Mouse (Mus musculus) spleen, postnatal 0 days (tissue): ENCODE data around the gene Gm10665. TPM values are rescaled to one million over a fixed set of nuclear protein-coding genes. Genes with fewer than 3 reads are reported as not detected.

Experiments
- polyA plus RNA-seq: library from polyadenylated mRNA; unstranded; fragments of >200 nt; fragmentation: Nextera tagmentation; extraction: Ambion mirVana; gene quantifications from 2 replicates; pipeline ENCODE4 v1.2.1, GENCODE M21; 2015

The Gm10665 gene
- polyA plus RNA-seq, result not detected in 2 replicates

DNA sequence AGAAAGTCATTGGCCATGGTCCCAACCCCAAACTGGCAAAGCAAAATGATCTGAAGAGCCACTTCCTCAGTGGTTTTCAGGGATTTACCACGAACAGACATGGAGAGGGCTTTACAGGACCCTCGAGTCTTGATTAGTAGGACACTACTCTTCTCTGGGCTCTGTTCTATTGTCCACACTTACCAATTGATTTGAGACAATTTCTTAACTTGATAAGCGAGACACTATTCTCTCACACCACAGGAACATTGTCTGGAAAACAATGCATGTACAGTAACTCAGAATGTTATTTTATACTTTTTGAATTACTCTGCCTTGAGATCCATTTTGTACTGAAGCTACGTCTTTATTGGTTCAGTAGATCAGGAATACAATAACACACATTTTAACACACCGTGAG lies at the start of gene Gm10665:
Gene Gm10665 (minus strand): TSS at position 101 of the 400 bp plus-strand sequence.

DNA sequence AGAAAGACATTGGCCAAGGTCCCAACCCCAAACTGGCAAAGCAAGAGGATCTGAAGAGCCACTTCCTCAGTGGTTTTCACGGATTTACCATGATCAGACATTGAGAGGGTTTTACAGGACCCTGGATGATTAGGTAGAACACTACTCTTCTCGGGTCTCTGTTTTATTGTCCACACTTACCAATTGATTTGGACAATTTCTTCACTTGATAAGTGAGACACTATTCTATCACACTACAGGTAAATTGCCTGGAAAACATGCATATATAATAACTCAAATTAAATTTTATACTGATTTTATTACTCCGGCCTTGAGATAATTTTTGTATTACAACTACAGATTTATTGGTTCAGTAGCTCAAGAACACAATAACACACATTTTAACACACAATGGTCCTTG lies 35.7 kb upstream of the Gm10665 start, which contains the start of gene Vmn1r151:
Gene Vmn1r151 (minus strand): TSS at position 101 of the 400 bp plus-strand sequence.

DNA sequence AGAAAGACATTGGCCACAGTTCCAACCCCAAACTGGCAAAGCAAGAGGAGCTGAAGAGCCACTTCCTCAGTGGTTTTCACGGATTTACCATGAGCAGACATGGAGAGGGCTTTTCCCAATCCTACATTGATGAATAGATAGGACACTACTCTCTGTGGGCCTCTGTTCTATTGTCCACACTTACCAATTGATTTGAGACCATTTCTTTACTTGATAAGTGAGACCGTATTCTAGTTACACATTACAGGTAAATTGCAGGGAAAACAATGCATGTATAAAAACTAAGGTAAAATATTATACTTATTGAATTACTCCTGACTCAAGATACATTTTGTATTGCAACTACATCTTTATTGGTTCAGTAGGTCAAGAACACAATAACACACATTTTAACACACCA lies 25.7 kb downstream of the Gm10665 start, which contains the start of gene Vmn1r149:
Gene Vmn1r149 (minus strand): TSS at position 101 of the 400 bp plus-strand sequence.

DNA sequence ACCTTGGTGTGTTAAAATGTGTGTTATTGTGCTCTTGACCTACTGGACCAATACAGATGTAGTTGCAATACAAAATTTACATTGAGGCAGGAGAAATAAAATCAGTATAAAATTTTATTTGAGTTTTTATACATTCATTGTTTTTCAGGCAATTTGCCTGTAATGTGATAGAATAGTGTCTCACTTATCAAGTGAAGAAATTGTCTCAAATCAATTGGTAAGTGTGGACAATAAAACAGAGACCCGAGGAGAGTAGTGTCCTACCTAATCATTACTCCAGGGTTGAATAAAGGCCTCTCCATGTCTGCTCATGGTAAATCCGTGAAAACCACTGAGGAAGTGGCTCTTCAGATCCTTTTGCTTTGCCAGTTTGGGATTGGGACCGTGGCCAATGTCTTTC lies 50.6 kb downstream of the Gm10665 start, which contains the start of gene Vmn1r148:
Gene Vmn1r148 (plus strand): TSS at position 301 of the 400 bp plus-strand sequence.

Other genes starting within 250 kb of the Gm10665 start
- gene Gm8453, start 234.6 kb downstream of the Gm10665 start, polyA plus RNA-seq, result not detected in 2 replicates
- not detected in 2 replicates for gene Gm4187, start 134.4 kb downstream of the Gm10665 start, polyA plus RNA-seq
- gene Gm8660, start 93.0 kb downstream of the Gm10665 start, polyA plus RNA-seq, result not detected in 2 replicates
- gene Vmn1r148, start 50.5 kb downstream of the Gm10665 start, polyA plus RNA-seq, result not detected in 2 replicates
- not detected in 2 replicates for gene Vmn1r149, start 25.8 kb downstream of the Gm10665 start, polyA plus RNA-seq
- not detected in 2 replicates for gene Vmn1r151, start 35.6 kb upstream of the Gm10665 start, polyA plus RNA-seq
- gene Vmn1r152, start 58.9 kb upstream of the Gm10665 start, polyA plus RNA-seq, result not detected in 2 replicates
- not detected in 2 replicates for gene Gm8677, start 70.8 kb upstream of the Gm10665 start, polyA plus RNA-seq
- not detected in 2 replicates for gene Gm4201, start 101.3 kb upstream of the Gm10665 start, polyA plus RNA-seq
- not detected in 2 replicates for gene Gm4565, start 124.1 kb upstream of the Gm10665 start, polyA plus RNA-seq
- gene Vmn1r155, start 193.9 kb upstream of the Gm10665 start, polyA plus RNA-seq, result not detected in 2 replicates
- gene Gm8693, start 228.2 kb upstream of the Gm10665 start, polyA plus RNA-seq, result not detected in 2 replicates